Mouse (Mus musculus) leukemia stem cell, adult 10-12 weeks (primary cell): Measurements from ENCODE around the gene Ptcd2. TPM values are rescaled to one million over a fixed set of nuclear protein-coding genes. Genes with fewer than 3 reads are reported as not detected.

ENCODE experiments used
- polyA plus RNA-seq: library from polyadenylated mRNA; stranded (reverse); fragments of >175 nt; gene quantifications from 2 replicates; pipeline ENCODE4 v1.2.3, GENCODE M21; 2012; ENCODE audit warnings: low replicate concordance

Ptcd2 gene
- 8.4 and 19.1 TPM in 2 replicates for polyA plus RNA-seq

GRCm38 (mm10) chr13:99344599-99345575 lies at the start of gene Ptcd2, which contains the start of gene Mrps27:
TSS of gene Ptcd2 (minus strand) at chr13:99344705.
TSS of gene Mrps27 (plus strand) at chr13:99344786.

Other genes starting within 250 kb of the Ptcd2 start
- gene Zfp366, start 159.9 kb downstream of the Ptcd2 start, polyA plus RNA-seq = 2.9 and 4.1 TPM in 2 replicates
- 4.9 and 10.1 TPM in 2 replicates for gene Mrps27, start 81 bp upstream of the Ptcd2 start, polyA plus RNA-seq
- 0.08 and 0.09 TPM in 2 replicates for gene Map1b, start 171.8 kb upstream of the Ptcd2 start, polyA plus RNA-seq